Mouse (Mus musculus) ES-E14 (cell line): Measurements from ENCODE around the gene Casp2. TPM values are rescaled to one million over a fixed set of nuclear protein-coding genes. Genes with fewer than 3 reads are reported as not detected.

Source experiments
- DNase-seq: peaks from one replicate; pipeline ENCODE4 v3.0.0-alpha.2; 2013; ENCODE audit warnings: low read depth, low spot score
- H3K27ac ChIP-seq: 2 replicates; pipeline ENCODE4 v1.5.1; 2012; ENCODE audit warnings: low read depth, mild to moderate bottlenecking, low read length, moderate library complexity, mixed read lengths; ENCODE audit not compliant: poor library complexity, insufficient read depth, severe bottlenecking
- H3K36me3 ChIP-seq: 2 replicates; pipeline ENCODE4 v1.6.1; 2012; ENCODE audit warnings: mild to moderate bottlenecking, low read length, moderate library complexity, mixed read lengths; ENCODE audit not compliant: control insufficient read depth, poor library complexity, insufficient read depth, severe bottlenecking
- H3K4me1 ChIP-seq, 2 experiments: fragments of 150-350 bp in 1 of 2; sonication (generic) in 1 of 2; 2 replicates each; pipeline ENCODE4 v1.6.1; 2012; ENCODE audit warnings: low read length in 2 of 2, mild to moderate bottlenecking in 1 of 2, mixed read lengths in 1 of 2; ENCODE audit not compliant: control insufficient read depth in 2 of 2, insufficient read depth in 2 of 2, poor library complexity in 1 of 2
- H3K4me3 ChIP-seq, 2 experiments: fragments of 150-350 bp in 1 of 2; sonication (generic) in 1 of 2; 2 replicates each; pipeline ENCODE4 v1.5.1; 2012; ENCODE audit warnings: low read length in 2 of 2, low read depth in 1 of 2, mild to moderate bottlenecking in 1 of 2, mixed read lengths in 1 of 2; ENCODE audit not compliant: insufficient read depth in 1 of 2, poor library complexity in 1 of 2, severe bottlenecking in 1 of 2
- H3K9ac ChIP-seq: 2 replicates; pipeline ENCODE4 v1.6.1; 2012; ENCODE audit warnings: low read depth, mild to moderate bottlenecking, low read length, mixed read lengths; ENCODE audit not compliant: poor library complexity, insufficient read depth, severe bottlenecking
- H3K9me3 ChIP-seq: fragments of 150-350 bp; sonication (generic); 2 replicates; pipeline ENCODE4 v1.6.1; 2012; ENCODE audit warnings: low read depth, mild to moderate bottlenecking, low read length; ENCODE audit not compliant: control insufficient read depth, insufficient read depth
- CHD2 ChIP-seq: IDR thresholded peaks from 2 replicates; pipeline ENCODE4 v1.6.1; 2014; ENCODE audit warnings: mild to moderate bottlenecking, low read depth, low read length, inconsistent platforms
- HCFC1 ChIP-seq: IDR thresholded peaks from 2 replicates; pipeline ENCODE4 v1.6.1; 2012; ENCODE audit warnings: low read length, inconsistent platforms, borderline replicate concordance; ENCODE audit not compliant: insufficient read depth
- MAFK ChIP-seq: IDR thresholded peaks from 2 replicates; pipeline ENCODE4 v1.6.1; 2014; ENCODE audit warnings: mild to moderate bottlenecking, low read depth, low read length, inconsistent platforms; ENCODE audit not compliant: insufficient read depth
- ZC3H11A ChIP-seq: IDR thresholded peaks from 2 replicates; pipeline ENCODE4 v1.6.1; 2012; ENCODE audit warnings: low read depth, mild to moderate bottlenecking, inconsistent platforms, low read length, borderline replicate concordance
- ZNF384 ChIP-seq: IDR thresholded peaks from 2 replicates; pipeline ENCODE4 v1.6.1; 2012; ENCODE audit warnings: low read depth, low read length, inconsistent platforms
- in situ Hi-C, 2 experiments: fragments of 600-800 bp; cut with MboI; formaldehyde crosslinking; loops; one replicate each; pipeline ENCODE4 v1.15.1; 2025; ENCODE audit warnings: low sequenced_read_pairs in 2 of 2, inconsistent platforms in 1 of 2; ENCODE audit not compliant: unreplicated experiment in 2 of 2
- total RNA-seq: library from RNA; depleted of rRNA; stranded (reverse); fragments of 300-350 nt; gene quantifications from 2 replicates; pipeline ENCODE4 v1.2.3, GENCODE M21; 2012; rRNA removed

The Casp2 gene
- 34.8 and 51.6 TPM in 2 replicates for total RNA-seq

- Histone ChIP-seq H3K9me3 (no peaks in the 10 kb centered on the region), H3K4me1 (peaks cover 3 to 8% of the 10 kb centered on the region in 2 experiments; a peak in 3 of 4 replicates), H3K27ac (peak within 1 kb of the TSS; percentile 79), H3K9ac (peak within 1 kb of the TSS; percentile 98), H3K4me3 (peak within 1 kb of the TSS; percentile 93 to 99), H3K36me3 (peaks cover 21% of the 10 kb centered on the region)
- DNase-seq, result peak; percentile 98
- in situ Hi-C loops, result no loop called here
- TF ChIP-seq MAFK (no peak), HCFC1 (0 out of 2 replicates have a peak, but pooled peaks have one; percentile 24)
Measured at GRCm38 (mm10) chr6:42264626-42265312, at the start of gene Casp2. Gene Casp2 (plus strand): TSS chr6:42264985.

- in situ Hi-C loops, result no loop called here
- Histone ChIP-seq H3K4me1 (no peaks in the 10 kb centered on the region), H3K9ac (no peak within 1 kb of the TSS), H3K4me3 (no peak within 1 kb of the TSS), H3K9me3 (no peaks in the 10 kb centered on the region), H3K27ac (no peak within 1 kb of the TSS), H3K36me3 (no peaks in the 10 kb centered on the region)
- no peak for TF ChIP-seq ZNF384
- no peak for TF ChIP-seq MAFK
- TF ChIP-seq CHD2, result no peak
- no peak for DNase-seq
Measured at GRCm38 (mm10) chr6:42215028-42215427, 49.8 kb upstream of the Casp2 start, which contains the start of gene Tas2r144. Gene Tas2r144 (plus strand): TSS chr6:42215328.

- no peak for DNase-seq
- Histone ChIP-seq H3K9ac (no peak overlapping the region), H3K9me3 (no peaks in the 10 kb centered on the region), H3K4me1 (no peaks in the 10 kb centered on the region), H3K4me3 (no peak overlapping the region), H3K36me3 (no peaks in the 10 kb centered on the region), H3K27ac (no peak overlapping the region)
- no peak for TF ChIP-seq MAFK
- TF ChIP-seq ZC3H11A, result no peak
- no peak for TF ChIP-seq CHD2
- in situ Hi-C loops, result loop anchor here in 1 of 2 experiments (10.0 kb wide), 1 partner anchor 643 kb away; no protein-coding TSS in a partner anchor
Measured at GRCm38 (mm10) chr6:42222286-42222685, 42.5 kb upstream of the Casp2 start.

DNA sequence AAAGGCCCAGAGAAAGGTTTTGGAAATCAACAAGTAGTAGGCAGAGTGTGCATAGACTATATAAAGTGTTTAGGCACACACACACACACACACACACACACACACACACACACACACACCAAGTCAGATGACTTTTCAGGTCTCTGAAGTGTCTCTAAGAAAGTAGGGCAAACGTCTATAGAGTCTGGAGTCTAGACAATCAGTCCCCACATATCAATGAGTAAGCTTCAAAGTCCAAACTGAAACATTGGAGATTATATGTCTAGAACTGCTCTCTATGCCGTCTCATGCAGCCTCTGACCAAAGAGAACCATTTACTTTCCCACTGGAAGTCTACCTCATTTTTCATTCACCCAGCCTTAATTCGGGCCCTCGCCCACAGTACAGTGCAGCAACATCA is 39.7 kb upstream of the Casp2 start:
- no peaks in the 10 kb centered on the region for H3K4me1 ChIP-seq
- DNase-seq, result no peak
- in situ Hi-C loops, result loop anchor here in 1 of 2 experiments (10.0 kb wide), 1 partner anchor 640 kb away; no protein-coding TSS in a partner anchor
- H3K4me3 ChIP-seq, result no peak overlapping the region
- H3K27ac ChIP-seq, result no peak overlapping the region
- TF ChIP-seq ZNF384, result no peak
- TF ChIP-seq CHD2, result no peak
- TF ChIP-seq HCFC1, result no peak
- no peak for TF ChIP-seq MAFK
- no peak for TF ChIP-seq ZC3H11A
- no peaks in the 10 kb centered on the region for H3K36me3 ChIP-seq
- H3K9ac ChIP-seq, result no peak overlapping the region
- no peaks in the 10 kb centered on the region for H3K9me3 ChIP-seq
